Mouse (Mus musculus) mesoderm, embryonic 11.5 days (tissue): ENCODE data around the gene Fstl4.
A peak's percentile ranks its signal among the peaks of the same experiment; 100 is the strongest.

Experiments used
- DNase-seq: peaks from one replicate; pipeline ENCODE4 v3.0.0-alpha.2; 2012; ENCODE audit warnings: low read depth, low spot score

Fstl4 gene

DNA sequence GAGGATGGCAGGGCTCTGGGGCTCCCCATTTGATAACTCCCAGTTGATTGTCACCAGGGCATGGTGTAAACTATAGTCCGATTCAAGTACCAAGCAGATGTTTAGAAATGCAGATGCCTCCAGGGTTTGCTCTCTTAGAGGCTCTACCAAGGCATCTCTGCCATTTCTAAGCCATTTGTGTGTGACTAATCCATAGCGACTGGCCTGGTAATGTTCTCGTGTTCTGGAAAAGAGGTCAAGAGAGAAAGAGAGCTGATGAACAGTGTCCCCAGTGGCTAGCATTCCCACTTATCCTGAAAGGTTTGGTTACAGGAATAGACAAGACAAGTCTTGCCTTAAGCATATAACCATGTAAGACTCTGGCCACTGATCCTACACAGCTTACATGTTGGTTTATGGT, 3.5 kb downstream of the Fstl4 start:
- no peak for DNase-seq

DNA sequence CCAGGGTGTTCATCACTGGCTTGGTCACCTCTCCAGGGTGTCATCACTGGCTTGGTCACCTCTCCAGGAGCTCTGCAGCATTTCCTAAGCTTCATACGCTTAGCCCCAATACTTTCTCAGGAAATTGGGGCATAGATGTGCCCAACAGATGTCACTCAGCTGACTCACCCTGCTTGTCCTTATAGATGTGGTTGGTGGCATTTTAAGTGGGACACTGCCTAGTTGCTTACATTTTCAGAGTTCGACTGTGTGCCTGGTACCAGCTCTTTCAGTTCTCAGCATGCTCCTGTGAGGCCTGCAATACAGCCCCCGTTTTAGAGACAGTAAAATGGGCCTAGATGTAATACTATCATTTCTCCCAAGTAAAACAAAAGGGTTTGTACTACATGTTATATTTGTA, 8.6 kb downstream of the Fstl4 start:
- DNase-seq = no peak

GRCm38 (mm10) chr11:52775291-52775690, 10.9 kb downstream of the Fstl4 start:
- DNase-seq = no peak

- DNase-seq = no peak
These were observed 18.0 kb downstream of the Fstl4 start for GRCm38 (mm10) chr11:52782426-52782825.

- DNase-seq = no peak
These were observed 29.9 kb downstream of the Fstl4 start for GRCm38 (mm10) chr11:52794331-52794730.

GRCm38 (mm10) chr11:52809542-52809941, 45.1 kb downstream of the Fstl4 start:
- no peak for DNase-seq

DNA sequence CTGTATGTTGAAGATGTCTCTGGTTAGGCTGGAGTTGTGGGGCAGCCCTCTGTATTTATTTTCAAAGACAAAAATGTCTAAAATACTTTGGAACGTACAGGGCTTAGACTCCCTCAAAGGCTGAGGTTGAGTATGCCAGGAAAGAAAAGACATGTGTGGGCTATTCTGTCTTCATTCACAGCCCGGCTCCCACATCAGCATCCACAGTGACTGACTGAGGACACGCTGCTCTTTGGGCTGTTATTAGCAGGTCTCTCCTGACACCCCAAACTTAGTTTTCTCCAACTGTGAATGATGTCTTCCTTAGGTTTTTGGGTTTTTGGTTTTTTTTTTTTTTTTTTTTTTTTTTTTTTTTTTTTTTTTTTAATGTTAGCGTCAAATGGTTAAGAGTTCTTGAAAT, 51.6 kb downstream of the Fstl4 start:
- no peak for DNase-seq

DNA sequence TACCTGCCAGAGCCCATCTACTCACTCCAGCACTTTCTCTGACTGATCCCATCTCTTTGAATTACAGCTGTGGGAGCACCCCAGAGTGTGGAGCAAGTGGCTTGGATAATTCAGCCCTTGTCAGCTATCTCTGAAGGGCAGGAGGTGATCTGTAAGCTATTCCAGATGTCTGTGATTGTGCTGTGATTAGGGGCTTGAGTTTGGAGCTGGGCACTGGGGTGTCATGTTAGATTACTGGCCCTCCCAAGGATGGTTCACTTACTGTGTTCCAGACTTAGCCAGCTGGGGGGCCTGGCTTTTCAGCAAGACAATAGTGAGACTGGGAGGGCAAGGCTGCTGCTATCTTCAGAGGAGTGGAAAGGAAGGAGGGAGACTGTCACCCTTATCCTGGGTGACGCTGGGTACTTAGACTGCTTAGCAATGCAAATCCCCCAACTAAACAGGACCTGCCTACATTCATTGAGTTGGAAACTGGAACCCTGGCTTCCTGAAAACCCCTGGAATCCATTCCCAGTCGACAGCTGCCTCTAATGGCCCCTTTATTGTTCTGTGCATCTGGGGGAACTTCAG, 56.0 kb downstream of the Fstl4 start:
- peak; percentile 12 for DNase-seq

GRCm38 (mm10) chr11:52826591-52826990, 62.2 kb downstream of the Fstl4 start:
- no peak for DNase-seq

GRCm38 (mm10) chr11:52831631-52832310, 67.3 kb downstream of the Fstl4 start:
- DNase-seq = no peak

DNA sequence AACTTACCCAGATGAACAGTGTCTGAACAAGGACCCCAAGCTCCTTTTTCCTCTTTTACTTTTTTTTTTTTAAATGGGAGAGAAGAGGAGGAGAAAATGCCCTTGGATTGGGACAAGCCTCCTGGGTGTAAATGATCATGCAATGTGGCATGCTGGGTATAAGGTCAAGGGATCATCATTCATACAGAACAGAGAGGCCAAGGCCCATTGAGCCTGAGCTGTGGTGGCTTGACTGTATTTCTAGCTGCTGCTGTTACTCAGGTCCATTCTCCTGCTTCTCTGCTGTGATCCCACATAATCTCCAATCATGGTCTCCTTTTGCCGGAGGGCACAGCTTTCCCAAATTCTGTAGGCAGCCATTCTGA, 67.9 kb downstream of the Fstl4 start:
- no peak for DNase-seq

DNA sequence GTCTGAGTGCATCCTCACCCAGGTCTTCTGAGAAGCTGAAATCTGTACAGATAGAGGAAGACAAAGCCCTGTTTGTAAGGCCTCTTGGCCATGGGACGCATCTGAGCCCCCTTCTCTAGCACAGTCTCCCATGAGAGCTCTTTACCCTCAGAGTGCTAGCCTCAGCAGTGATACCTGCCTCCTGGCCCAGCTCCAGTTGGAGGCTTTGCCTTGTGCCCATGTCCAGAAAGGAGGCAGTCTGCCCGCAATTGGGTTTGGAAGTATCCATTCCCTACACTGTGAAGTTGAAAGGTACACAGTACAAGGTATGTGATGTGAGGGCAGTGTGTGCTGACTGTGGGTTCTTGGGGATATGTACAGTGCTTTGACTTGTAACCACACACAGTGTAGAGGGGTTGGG, 84.3 kb downstream of the Fstl4 start:
- no peak for DNase-seq

- DNase-seq = no peak
These were observed 85.6 kb downstream of the Fstl4 start for GRCm38 (mm10) chr11:52850071-52850470.

- DNase-seq = no peak
These were observed 108.5 kb downstream of the Fstl4 start for GRCm38 (mm10) chr11:52872846-52873512.

DNA sequence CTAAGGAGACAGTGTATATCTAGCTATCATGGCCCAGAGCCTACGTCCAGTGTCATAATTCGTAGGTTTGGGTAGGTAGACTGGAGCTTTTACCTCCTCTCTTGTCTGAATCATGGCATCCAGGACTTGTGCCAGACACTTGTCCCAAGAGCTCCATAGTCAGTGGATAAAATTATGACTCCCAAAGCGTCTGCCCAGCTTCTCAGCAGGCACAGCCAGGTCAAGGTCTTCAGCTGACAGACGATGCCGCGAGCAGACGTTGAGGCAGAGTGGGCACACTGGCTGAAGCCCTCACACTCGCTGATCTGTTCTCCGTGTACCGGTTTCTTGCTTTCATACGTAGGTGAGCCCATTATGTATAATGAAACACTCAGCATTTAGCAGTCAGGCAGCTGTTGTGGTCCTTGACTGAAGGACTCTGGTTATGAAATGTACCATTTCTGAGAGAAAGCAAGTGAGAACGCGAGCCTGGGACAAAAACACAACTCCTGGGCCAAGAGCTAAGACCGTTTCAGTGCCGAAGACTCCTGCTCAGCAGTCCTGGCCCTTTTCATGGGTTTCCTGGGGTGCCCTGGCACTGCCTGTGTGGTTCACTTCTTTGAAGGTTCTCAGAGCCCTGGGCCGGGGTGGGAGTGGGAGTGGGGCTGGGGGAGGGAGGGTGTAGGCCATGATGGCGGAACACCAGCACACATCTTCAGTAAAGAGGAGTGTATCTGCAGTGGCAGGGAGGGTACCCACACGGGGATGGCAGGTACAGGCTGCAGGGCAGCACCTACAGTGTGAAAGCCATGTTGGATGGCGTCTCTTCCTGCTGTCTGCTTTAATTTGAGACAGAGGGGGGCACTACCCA, 111.7 kb downstream of the Fstl4 start:
- no peak for DNase-seq

GRCm38 (mm10) chr11:52877662-52878061, 113.2 kb downstream of the Fstl4 start:
- no peak for DNase-seq

DNA sequence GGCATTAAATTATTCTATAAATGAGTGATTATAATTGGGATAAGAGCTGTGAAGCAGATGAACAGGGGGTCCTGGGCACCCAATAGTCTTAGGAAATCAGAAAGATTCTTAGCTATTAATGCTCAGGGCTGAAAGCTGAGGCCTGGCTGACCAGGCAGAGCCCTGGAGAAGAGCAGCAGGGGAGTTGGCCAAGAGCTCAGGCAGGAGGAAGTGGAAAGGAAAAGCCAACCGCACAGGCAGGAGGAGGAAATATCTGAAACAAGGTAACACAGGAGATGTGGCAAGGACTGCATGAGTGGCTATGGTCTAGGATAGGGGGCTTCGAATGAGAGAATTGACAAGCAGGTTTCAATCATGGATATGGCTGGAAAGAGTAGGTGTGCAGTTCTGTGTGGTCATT, 115.5 kb downstream of the Fstl4 start:
- no peak for DNase-seq

GRCm38 (mm10) chr11:52886559-52887303, 122.3 kb downstream of the Fstl4 start:
- DNase-seq = no peak

GRCm38 (mm10) chr11:52888150-52888549, 123.7 kb downstream of the Fstl4 start:
- DNase-seq = peak; percentile 16

DNA sequence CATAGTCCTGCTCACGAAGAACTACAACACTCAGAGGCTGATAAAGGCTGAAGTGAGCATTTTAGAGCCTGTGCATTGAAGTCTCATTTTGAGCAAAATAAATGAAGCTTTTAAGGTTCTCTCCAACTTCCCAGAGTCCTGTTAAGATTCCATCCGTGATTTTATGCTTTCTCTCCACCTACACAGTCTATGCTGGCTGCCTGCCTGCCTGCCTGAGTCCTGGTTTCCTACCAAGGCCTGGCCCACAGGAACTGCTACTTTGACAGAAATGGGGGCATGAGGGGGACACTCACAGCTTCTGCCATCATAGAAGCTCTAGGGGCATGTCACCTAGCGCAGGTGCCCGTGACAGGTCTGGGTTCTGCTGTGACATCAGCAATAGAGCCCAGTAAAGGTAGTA, 125.1 kb downstream of the Fstl4 start:
- no peak for DNase-seq

GRCm38 (mm10) chr11:52890156-52890555, 125.7 kb downstream of the Fstl4 start:
- DNase-seq = no peak

GRCm38 (mm10) chr11:52904101-52904500, 139.7 kb downstream of the Fstl4 start:
- no peak for DNase-seq
